Mouse (Mus musculus) myocyte (in vitro differentiated cells): Measurements from ENCODE around the gene Asah2. TPM values are rescaled to one million over a fixed set of nuclear protein-coding genes. Genes with fewer than 3 reads are reported as not detected.
A peak's percentile ranks its signal among the peaks of the same experiment; 100 is the strongest.

ENCODE experiments used
- H3K27me3 ChIP-seq: one replicate; pipeline ENCODE4 v1.6.1; 2011; ENCODE audit not compliant: control insufficient read depth, insufficient read depth, insufficient read length
- H3K36me3 ChIP-seq: one replicate; pipeline ENCODE4 v1.6.1; 2011; ENCODE audit not compliant: control insufficient read depth, insufficient read depth
- H3K4me2 ChIP-seq: one replicate; pipeline ENCODE4 v1.6.1; 2011; ENCODE audit warnings: low read depth, control low read depth
- H3K4me3 ChIP-seq: one replicate; pipeline ENCODE4 v1.5.1; 2011; ENCODE audit warnings: mild to moderate bottlenecking, control low read depth, moderate library complexity
- H3K79me2 ChIP-seq: one replicate; pipeline ENCODE4 v1.6.1; 2011; ENCODE audit not compliant: control insufficient read depth, insufficient read depth
- H3ac ChIP-seq: one replicate; pipeline ENCODE4 v1.6.1; 2011; ENCODE audit not compliant: control insufficient read depth, insufficient read length
- CEBPB ChIP-seq: IDR thresholded peaks from 2 replicates; pipeline ENCODE4 v1.6.1; 2011; ENCODE audit warnings: mild to moderate bottlenecking, moderate library complexity; ENCODE audit not compliant: poor library complexity, insufficient read depth, severe bottlenecking
- E2F4 ChIP-seq: IDR thresholded peaks from one replicate; pipeline ENCODE4 v1.6.1; 2011; ENCODE audit warnings: mild to moderate bottlenecking, control low read depth, moderate library complexity; ENCODE audit not compliant: insufficient read depth
- MAX ChIP-seq: IDR thresholded peaks from one replicate; pipeline ENCODE4 v1.6.1; 2011; ENCODE audit warnings: low read depth, mild to moderate bottlenecking, control low read depth
- MYOD1 ChIP-seq, 3 experiments: IDR thresholded peaks; one replicate each; pipeline ENCODE4 v1.6.1; 2011; ENCODE audit warnings: control low read depth in 2 of 3, low read depth in 2 of 3, mild to moderate bottlenecking in 2 of 3, moderate library complexity in 1 of 3; ENCODE audit not compliant: insufficient read length in 2 of 3, control insufficient read depth in 1 of 3
- MYOG ChIP-seq, 3 experiments: IDR thresholded peaks; one replicate each; pipeline ENCODE4 v1.6.1; 2011; ENCODE audit warnings: control low read depth in 2 of 3, low read depth in 2 of 3, mild to moderate bottlenecking in 2 of 3; ENCODE audit not compliant: insufficient read length in 2 of 3, control insufficient read depth in 1 of 3, insufficient read depth in 1 of 3
- POLR2A ChIP-seq: IDR thresholded peaks from one replicate; pipeline ENCODE4 v1.6.1; 2011; ENCODE audit warnings: low read depth, mild to moderate bottlenecking, control low read depth, moderate library complexity; ENCODE audit not compliant: insufficient read length
- POLR2AphosphoS2 ChIP-seq: IDR thresholded peaks from one replicate; pipeline ENCODE4 v1.6.1; 2011; ENCODE audit warnings: low read depth, control low read depth; ENCODE audit not compliant: insufficient read length
- REST ChIP-seq: IDR thresholded peaks from one replicate; pipeline ENCODE4 v1.6.1; 2011; ENCODE audit warnings: mild to moderate bottlenecking, control low read depth, moderate library complexity; ENCODE audit not compliant: insufficient read depth, insufficient read length
- SRF ChIP-seq: IDR thresholded peaks from one replicate; pipeline ENCODE4 v1.6.1; 2011; ENCODE audit warnings: low read depth; ENCODE audit not compliant: control insufficient read depth, insufficient read length
- TCF12 ChIP-seq: IDR thresholded peaks from one replicate; pipeline ENCODE4 v1.6.1; 2011; ENCODE audit warnings: mild to moderate bottlenecking, control low read depth; ENCODE audit not compliant: poor library complexity, insufficient read depth, severe bottlenecking
- TCF3 ChIP-seq: IDR thresholded peaks from one replicate; pipeline ENCODE4 v1.6.1; 2011; ENCODE audit warnings: low read depth, control low read depth; ENCODE audit not compliant: insufficient read length
- USF1 ChIP-seq: IDR thresholded peaks from one replicate; pipeline ENCODE4 v1.6.1; 2011; ENCODE audit warnings: low read depth, mild to moderate bottlenecking, control low read depth, moderate library complexity
- polyA plus RNA-seq: library from polyadenylated mRNA; unstranded; fragments of >200 nt; fragmentation: generic; extraction: Trizol; gene quantifications from one replicate; pipeline ENCODE4 v1.2.1, GENCODE M21; 2012; ENCODE audit warnings: missing spikeins

The Asah2 gene
- 1.1 TPM for polyA plus RNA-seq

DNA sequence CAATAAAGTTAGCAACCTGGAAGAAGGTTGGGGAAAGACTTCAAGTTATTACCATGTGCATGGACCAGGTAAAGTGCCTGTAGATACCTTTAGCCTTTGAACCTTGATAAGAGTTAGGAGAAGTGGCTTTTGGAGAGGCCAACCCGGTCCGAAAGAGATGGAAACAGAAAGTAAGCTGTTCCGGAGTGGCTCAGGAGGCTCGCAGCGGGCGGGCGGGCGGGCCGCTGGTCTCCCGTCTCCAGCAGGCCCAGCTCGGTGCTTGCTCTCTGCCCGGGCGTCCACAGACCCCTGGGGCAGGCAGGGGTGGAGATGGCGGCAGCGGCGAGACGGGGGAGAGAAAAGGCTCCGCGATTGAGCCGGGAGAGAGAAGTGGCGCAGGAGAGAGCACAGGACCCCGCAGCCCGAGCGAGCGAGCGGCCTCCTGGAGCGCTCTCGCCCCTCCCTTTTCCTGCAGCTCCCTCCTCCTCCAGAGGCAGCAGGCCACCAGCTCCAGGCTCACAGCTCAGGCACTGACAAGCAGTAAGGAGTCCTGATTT lies at the start of gene Asah2:
Gene Asah2 (minus strand): TSS at position 441 of the 536 bp plus-strand sequence.
- peak within 1 kb of the TSS; percentile 15 for H3ac ChIP-seq
- H3K79me2 ChIP-seq = no peaks in the 10 kb centered on the region
- no peaks in the 10 kb centered on the region for H3K27me3 ChIP-seq
- TF ChIP-seq CEBPB (no peak), MYOG (IDR thresholded peaks at IDR 0.05; ENCODE audit: control insufficient read depth in 1 of 3, insufficient read depth in 1 of 3, insufficient read length in 2 of 3, low read depth in 2 of 3) (no peak), USF1 (no peak), TCF12 (no peak), POLR2A (peak; percentile 78), SRF (no peak), POLR2AphosphoS2 (peak; percentile 52), MAX (no peak)
- no peaks in the 10 kb centered on the region for H3K36me3 ChIP-seq
- H3K4me3 ChIP-seq = peak within 1 kb of the TSS; percentile 31
- H3K4me2 ChIP-seq = peak within 1 kb of the TSS; percentile 69

DNA sequence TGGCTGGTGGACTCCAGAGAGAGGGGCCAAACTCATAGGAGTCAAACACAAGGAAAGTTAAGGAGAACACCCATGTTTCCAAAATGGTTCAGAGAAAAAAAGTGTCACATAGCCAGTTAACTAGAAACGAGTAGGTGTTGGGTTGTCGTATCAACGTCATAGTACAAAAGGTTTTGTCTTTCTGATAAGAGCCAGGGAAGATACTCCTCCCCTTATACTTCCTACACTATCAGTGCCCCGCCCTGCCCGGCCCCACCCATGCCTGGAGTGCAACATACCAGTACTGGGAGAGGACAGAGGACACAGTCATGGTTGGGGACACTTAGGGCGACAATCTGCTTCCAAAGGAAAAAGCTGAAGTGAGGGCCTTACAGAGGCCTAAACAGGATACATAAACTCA lies 49.0 kb upstream of the Asah2 start:
- Histone ChIP-seq H3K27me3 (no peaks in the 10 kb centered on the region), H3K79me2 (no peaks in the 10 kb centered on the region), H3K4me3 (no peak overlapping the region), H3K4me2 (no peak overlapping the region), H3ac (no peak overlapping the region), H3K36me3 (peaks cover 11% of the 10 kb centered on the region)
- TF ChIP-seq SRF (no peak), POLR2A (no peak), TCF3 (no peak), MAX (no peak), TCF12 (no peak), MYOD1 (IDR thresholded peaks at IDR 0.05; ENCODE audit: control insufficient read depth in 1 of 3, insufficient read length in 2 of 3, low read depth in 2 of 3) (no peak), POLR2AphosphoS2 (no peak), MYOG (IDR thresholded peaks at IDR 0.05; ENCODE audit: control insufficient read depth in 1 of 3, insufficient read depth in 1 of 3, insufficient read length in 2 of 3, low read depth in 2 of 3) (no peak), E2F4 (no peak), CEBPB (no peak), USF1 (no peak), REST (no peak)

DNA sequence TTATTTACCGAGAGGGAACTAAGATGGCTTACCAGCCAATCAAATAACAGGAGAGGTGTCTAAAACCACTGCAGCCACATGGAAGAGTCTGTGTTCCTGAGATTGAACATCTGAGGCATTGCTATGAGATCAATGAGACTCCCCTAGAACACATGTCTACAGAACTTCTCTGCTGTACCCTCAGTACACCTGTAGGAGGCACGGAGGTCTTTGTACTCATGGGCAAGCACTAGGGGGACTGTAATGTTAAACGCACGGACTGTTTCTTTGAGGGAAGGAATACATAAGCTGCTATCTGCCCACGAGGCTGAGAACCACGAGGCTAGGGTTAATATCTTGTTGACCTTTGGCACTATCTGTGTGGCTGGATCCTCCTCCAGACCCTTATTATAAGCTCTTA lies 44.5 kb upstream of the Asah2 start:
- H3K4me2 ChIP-seq = no peak overlapping the region
- no peaks in the 10 kb centered on the region for H3K36me3 ChIP-seq
- no peak overlapping the region for H3ac ChIP-seq
- no peak overlapping the region for H3K4me3 ChIP-seq
- TF ChIP-seq REST (no peak), MAX (no peak), TCF12 (no peak), MYOG (IDR thresholded peaks at IDR 0.05; ENCODE audit: control insufficient read depth in 1 of 3, insufficient read depth in 1 of 3, insufficient read length in 2 of 3, low read depth in 2 of 3) (no peak), CEBPB (no peak), SRF (no peak)
- no peaks in the 10 kb centered on the region for H3K79me2 ChIP-seq
- H3K27me3 ChIP-seq = no peaks in the 10 kb centered on the region

DNA sequence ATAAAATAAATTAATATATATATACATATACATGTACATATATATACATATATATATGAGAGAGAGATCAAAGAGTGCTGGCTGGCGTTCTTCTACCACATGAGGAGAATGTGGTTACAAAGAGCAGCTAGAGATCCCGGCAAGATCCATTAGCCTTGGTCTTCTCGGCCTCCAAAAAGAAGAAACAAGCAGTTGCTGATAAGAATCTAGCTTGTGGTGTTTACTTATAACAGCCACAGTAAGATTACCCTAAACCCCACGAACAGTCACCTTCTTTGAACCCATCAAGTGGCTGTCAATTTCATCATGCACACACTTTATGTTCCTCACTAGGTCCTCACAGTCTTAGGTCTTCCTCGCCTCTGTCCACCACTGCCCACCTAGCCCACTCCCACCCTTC lies 40.7 kb upstream of the Asah2 start:
- Histone ChIP-seq H3K4me2 (no peak overlapping the region), H3ac (no peak overlapping the region), H3K4me3 (no peak overlapping the region), H3K27me3 (no peaks in the 10 kb centered on the region), H3K36me3 (no peaks in the 10 kb centered on the region), H3K79me2 (no peaks in the 10 kb centered on the region)
- TF ChIP-seq CEBPB (no peak), E2F4 (no peak), POLR2A (no peak), USF1 (no peak), MYOD1 (IDR thresholded peaks at IDR 0.05; ENCODE audit: control insufficient read depth in 1 of 3, insufficient read length in 2 of 3, low read depth in 2 of 3) (no peak), POLR2AphosphoS2 (no peak), MAX (no peak), TCF3 (no peak), MYOG (IDR thresholded peaks at IDR 0.05; ENCODE audit: control insufficient read depth in 1 of 3, insufficient read depth in 1 of 3, insufficient read length in 2 of 3, low read depth in 2 of 3) (no peak), TCF12 (no peak), REST (no peak), SRF (no peak)

DNA sequence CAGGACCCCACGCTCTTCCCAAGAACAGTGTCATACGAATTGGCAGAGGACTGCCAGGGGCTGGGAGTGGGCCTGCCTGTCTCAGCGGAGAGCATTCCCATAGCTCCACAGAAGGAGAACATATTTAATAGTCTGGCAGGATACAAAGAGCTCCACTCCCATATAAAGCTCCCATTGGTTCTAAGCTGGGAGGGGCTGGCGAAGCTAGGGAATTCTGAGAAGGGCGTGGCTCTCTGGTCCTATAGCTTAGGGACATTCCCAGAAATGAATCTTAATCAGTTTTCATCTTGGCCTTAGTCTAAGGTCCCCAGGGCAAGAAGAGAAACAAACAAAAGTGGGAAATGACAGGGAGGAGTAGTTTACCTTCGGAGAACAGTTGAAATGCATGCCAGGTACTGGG lies 34.4 kb upstream of the Asah2 start:
- Histone ChIP-seq H3K79me2 (no peaks in the 10 kb centered on the region), H3K4me3 (no peak overlapping the region), H3K27me3 (no peaks in the 10 kb centered on the region), H3ac (no peak overlapping the region), H3K4me2 (no peak overlapping the region), H3K36me3 (peaks cover 3% of the 10 kb centered on the region)
- no peak for TF ChIP-seq POLR2AphosphoS2
- TF ChIP-seq TCF3 = no peak
- TF ChIP-seq POLR2A = no peak
- no peak for TF ChIP-seq E2F4
- TF ChIP-seq MYOD1 (IDR thresholded peaks at IDR 0.05; ENCODE audit: control insufficient read depth in 1 of 3, insufficient read length in 2 of 3, low read depth in 2 of 3) = no peak
- no peak for TF ChIP-seq TCF12
- no peak for TF ChIP-seq CEBPB
- no peak for TF ChIP-seq REST
- no peak for TF ChIP-seq SRF
- TF ChIP-seq MAX = no peak
- TF ChIP-seq USF1 = no peak
- TF ChIP-seq MYOG (IDR thresholded peaks at IDR 0.05; ENCODE audit: control insufficient read depth in 1 of 3, insufficient read depth in 1 of 3, insufficient read length in 2 of 3, low read depth in 2 of 3) = no peak
